7 mouse cellular contexts compared by ENCODE assay signal in the genomic region with DNA sequence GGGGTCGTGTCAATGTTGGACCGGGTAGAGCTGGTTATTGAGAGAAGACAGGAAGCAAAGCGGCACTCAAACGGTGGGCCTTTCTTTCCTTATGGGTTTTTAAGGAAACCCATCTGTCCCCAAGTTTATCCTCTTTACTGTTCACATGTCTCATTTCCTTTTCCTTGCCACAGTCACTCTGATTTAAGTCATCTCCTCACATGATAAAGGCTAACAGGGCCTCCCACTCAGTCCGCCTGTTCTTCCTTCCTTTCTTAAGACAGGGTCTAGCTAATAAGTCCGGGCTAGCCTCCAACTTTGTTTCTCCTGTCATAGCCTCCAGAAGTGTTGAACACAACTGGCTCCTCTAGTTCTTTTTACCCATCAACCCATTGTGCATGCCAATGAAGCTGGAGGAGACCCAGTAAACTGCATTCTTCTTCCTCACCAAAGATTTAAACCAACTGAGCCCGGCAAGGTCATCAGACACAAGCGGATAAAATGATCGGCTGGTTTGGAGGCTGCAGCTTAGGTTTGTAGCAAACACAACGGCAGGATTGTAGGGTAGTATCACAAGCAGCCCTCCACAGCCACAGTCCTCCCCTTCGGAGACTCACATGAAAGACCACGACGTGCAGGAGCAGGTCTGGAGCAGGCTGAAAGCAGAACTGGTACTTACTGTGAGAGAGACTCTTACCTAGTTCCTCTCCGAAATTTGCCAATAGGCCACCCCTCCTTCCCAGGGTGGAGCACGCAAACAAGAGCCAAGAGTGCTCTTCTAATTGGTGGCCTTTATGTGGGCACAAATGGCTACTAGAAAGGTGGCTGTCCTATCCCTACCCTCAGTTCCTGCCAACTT. TPM values are rescaled to one million over a fixed set of nuclear protein-coding genes. Genes with fewer than 3 reads are reported as not detected.
A peak's percentile ranks its signal among the peaks of the same experiment; 100 is the strongest.
DNase-seq lines count a peak whose midpoint lies in the region.

No protein-coding gene starts in this region.

- peak; percentile 37 for DNase-seq in layer of hippocampus, adult 11-12 months (ENCODE audit: low spot score)
- no peak for DNase-seq in layer of hippocampus, adult 18-20 months (ENCODE audit: low spot score in 2 of 2)
- DNase-seq in brain, adult 2 months (ENCODE audit: low read depth, low spot score) = peak; percentile 54
- peak; percentile 28 for DNase-seq in lung, postnatal 14 days
- DNase-seq in spleen, adult 18-20 months = peak; percentile 63 to 65
- no peak for DNase-seq in cerebellum, postnatal 36 days
- no peak for DNase-seq in urinary bladder, adult 2 months (ENCODE audit: low spot score)

RNA-seq across cellular contexts. Expression of a gene that starts 29.0 kb away (rescaled TPM):
- 10 to 100 TPM; 36.9 to 39.7 TPM for total RNA-seq in layer of hippocampus, adult 18-20 months (2021)
- polyA plus RNA-seq in urinary bladder, adult 2 months (2012; rRNA removed) = 4.1 and 5.2 TPM in 2 replicates

Comparison
In these comparisons a context has a peak if more than half of its experiments do, and no peak if none do; other contexts are left out.
1. DNase-seq: peak in layer of hippocampus, adult 11-12 months (single experiment), brain, adult 2 months (single experiment), lung, postnatal 14 days (single experiment) and spleen, adult 18-20 months (2 of 2); none in layer of hippocampus, adult 18-20 months (0 of 2), cerebellum, postnatal 36 days (0 of 2) and urinary bladder, adult 2 months (single experiment).